In the genomic region with DNA sequence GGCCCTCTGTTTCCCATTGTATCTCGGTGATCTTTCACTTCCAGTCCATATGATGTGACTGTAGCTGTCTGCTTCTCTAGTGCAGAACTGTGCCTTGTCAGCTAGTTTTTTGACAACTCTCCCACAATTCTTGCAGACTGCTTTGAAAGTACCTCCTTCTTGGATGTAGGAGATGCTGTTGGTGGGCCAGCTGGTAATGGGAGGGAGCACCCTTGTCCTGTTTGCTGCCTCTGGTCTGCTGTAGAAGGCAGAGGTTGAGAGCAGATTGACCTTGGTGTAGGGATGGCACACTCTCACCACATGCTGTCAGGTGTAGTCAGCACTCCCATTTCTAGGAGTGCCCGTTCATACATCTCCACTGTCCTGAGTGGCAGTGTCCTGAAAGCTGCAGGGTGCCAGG, we compare ENCODE assay signal across 22 mouse cellular contexts. TPM values are rescaled to one million over a fixed set of nuclear protein-coding genes. Genes with fewer than 3 reads are reported as not detected.
A peak's percentile ranks its signal among the peaks of the same experiment; 100 is the strongest.
DNase-seq lines count a peak whose midpoint lies in the region; ATAC-seq and TF ChIP-seq lines count a peak whose summit lies in the region.
"Had no signal": no experiment of that assay in that cellular context is flagged by ENCODE, and none has a peak within 500 bp of the region (broad histone marks: within the 10 kb centered on the region; RNA-seq: fewer than 3 reads in every experiment).

No protein-coding gene starts in this region.

- no peaks in the 10 kb centered on the region for H3K79me2 ChIP-seq in myocyte (ENCODE audit: control insufficient read depth, insufficient read depth)

- H3K27ac ChIP-seq in liver, embryonic 13.5 days = peak overlapping the region; percentile 23; the same call in 1 of the 2 replicates
- H3K27ac ChIP-seq in liver, embryonic 12.5 days = no peak overlapping the region
- H3K27ac ChIP-seq in midbrain, embryonic 10.5 days (replicated peaks) = no peak overlapping the region
- H3K27ac ChIP-seq in midbrain, embryonic 15.5 days = no peak overlapping the region

- WGBS in liver, embryonic 13.5 days (ENCODE audit: insufficient replicate concordance) = 87% methylated on average over 2 of the region's 2 CpGs
- WGBS in liver, embryonic 12.5 days (ENCODE audit: insufficient replicate concordance) = 82% methylated on average over 2 of the region's 2 CpGs
- 91% methylated on average over 2 of the region's 2 CpGs for WGBS in midbrain, embryonic 10.5 days
- WGBS in midbrain, embryonic 15.5 days = 91% methylated on average over 2 of the region's 2 CpGs

- peaks cover 80% of the 10 kb centered on the region for H3K36me3 ChIP-seq in liver, embryonic 13.5 days
- peaks cover 88% of the 10 kb centered on the region for H3K36me3 ChIP-seq in liver, embryonic 12.5 days
- H3K36me3 ChIP-seq in midbrain, embryonic 10.5 days = peaks cover 77% of the 10 kb centered on the region
- H3K36me3 ChIP-seq in midbrain, embryonic 15.5 days (replicated peaks) = peaks cover 28% of the 10 kb centered on the region
- H3K36me3 ChIP-seq in myocyte (ENCODE audit: control insufficient read depth, insufficient read depth) = peaks cover 26% of the 10 kb centered on the region

- intact Hi-C loops in heart, postnatal 25 days (cut with DNase I) = no loop called here

- no peak overlapping the region for H3K9ac ChIP-seq in liver, embryonic 13.5 days
- no peak overlapping the region for H3K9ac ChIP-seq in liver, embryonic 12.5 days
- no peak overlapping the region for H3K9ac ChIP-seq in midbrain, embryonic 15.5 days

- TF ChIP-seq POLR2A in myocyte (IDR thresholded peaks at IDR 0.05; ENCODE audit: insufficient read length, low read depth) = no peak

- peak; percentile 83 for DNase-seq in heart, adult 11 months
- DNase-seq in heart, postnatal 25 days (ENCODE audit: low spot score) = no peak
- no peak for DNase-seq in liver, embryonic 13.5 days
- DNase-seq in midbrain, embryonic 10.5 days (ENCODE audit: low spot score) = peak; percentile 6
- no peak for DNase-seq in left cerebral cortex, adult 8-10 months (ENCODE audit: low spot score in 2 of 2)
- DNase-seq: adrenal gland, adult 2 months; adrenal gland, adult 8-10 months; adrenal gland, postnatal 10 days; adrenal gland, postnatal 14 days; adrenal gland, postnatal 25 days; adrenal gland, postnatal 36 days; B cell, adult 2 months; cerebellum, adult 11 months; cerebellum, adult 11-12 months had no signal

- H3K4me2 ChIP-seq in liver, embryonic 13.5 days = no peak overlapping the region
- H3K4me2 ChIP-seq in liver, embryonic 12.5 days = no peak overlapping the region
- H3K4me2 ChIP-seq in midbrain, embryonic 15.5 days = no peak overlapping the region
- H3K4me2 ChIP-seq in myocyte (ENCODE audit: low read depth) = no peak overlapping the region

- H3K27me3 ChIP-seq in liver, embryonic 13.5 days = no peaks in the 10 kb centered on the region
- H3K27me3 ChIP-seq in liver, embryonic 12.5 days (replicated peaks) = no peaks in the 10 kb centered on the region
- no peaks in the 10 kb centered on the region for H3K27me3 ChIP-seq in midbrain, embryonic 10.5 days (ENCODE audit: low read depth, poor library complexity, severe bottlenecking)
- H3K27me3 ChIP-seq in midbrain, embryonic 15.5 days (replicated peaks) = no peaks in the 10 kb centered on the region
- no peaks in the 10 kb centered on the region for H3K27me3 ChIP-seq in myocyte (ENCODE audit: control insufficient read depth, insufficient read depth, insufficient read length)
- H3K27me3 ChIP-seq: CH12.LX, Patski had no signal

- no peak overlapping the region for H3K4me3 ChIP-seq in liver, embryonic 13.5 days (replicated peaks)
- no peak overlapping the region for H3K4me3 ChIP-seq in liver, embryonic 12.5 days
- H3K4me3 ChIP-seq in midbrain, embryonic 10.5 days = no peak overlapping the region
- H3K4me3 ChIP-seq in midbrain, embryonic 15.5 days = no peak overlapping the region
- H3K4me3 ChIP-seq in myocyte = no peak overlapping the region

- ATAC-seq in liver, embryonic 13.5 days (ENCODE audit: low read depth) = no peak
- ATAC-seq in liver, embryonic 12.5 days = no peak
- no peak for ATAC-seq in midbrain, embryonic 15.5 days (replicated peaks)
- ATAC-seq: activated CD4-positive, CD25-positive, alpha-beta regulatory T cell, adult 4 months; CD4-positive, CD25-positive, alpha-beta regulatory T cell, adult 4 months; Patski had no signal

- H3ac ChIP-seq in myocyte (ENCODE audit: control insufficient read depth, insufficient read length) = no peak overlapping the region

- peaks cover 12% of the 10 kb centered on the region for H3K4me1 ChIP-seq in liver, embryonic 13.5 days (replicated peaks)
- H3K4me1 ChIP-seq in liver, embryonic 12.5 days = peaks cover 15% of the 10 kb centered on the region
- no peaks in the 10 kb centered on the region for H3K4me1 ChIP-seq in midbrain, embryonic 10.5 days
- H3K4me1 ChIP-seq in midbrain, embryonic 15.5 days = no peaks in the 10 kb centered on the region

- H3K9me3 ChIP-seq in liver, embryonic 13.5 days (replicated peaks) = no peaks in the 10 kb centered on the region
- no peaks in the 10 kb centered on the region for H3K9me3 ChIP-seq in liver, embryonic 12.5 days (replicated peaks)
- H3K9me3 ChIP-seq in midbrain, embryonic 10.5 days (replicated peaks) = no peaks in the 10 kb centered on the region
- no peaks in the 10 kb centered on the region for H3K9me3 ChIP-seq in midbrain, embryonic 15.5 days
- H3K9me3 ChIP-seq: G1E had no signal

TF ChIP-seq in myocyte, 11 proteins besides CTCF, POLR2A, EP300 and RAD21:
- no peak for TF ChIP-seq TCF12 (IDR thresholded peaks at IDR 0.05; ENCODE audit: insufficient read depth, poor library complexity, severe bottlenecking)
- no peak for TF ChIP-seq MYOG (IDR thresholded peaks at IDR 0.05; ENCODE audit: control insufficient read depth in 1 of 3, insufficient read depth in 1 of 3, insufficient read length in 2 of 3, low read depth in 2 of 3)
- TF ChIP-seq E2F4 (IDR thresholded peaks at IDR 0.05; ENCODE audit: insufficient read depth) = no peak
- peak; percentile 49 for TF ChIP-seq POLR2AphosphoS2 (IDR thresholded peaks at IDR 0.05; ENCODE audit: insufficient read length, low read depth)

RNA-seq across cellular contexts. Expression of gene Cluh, which starts 19.7 kb away (rescaled TPM):
- 100 to 1,000 TPM; 208 to 227 TPM for total RNA-seq in heart, postnatal 25 days (2021)
- polyA plus RNA-seq in liver, embryonic 13.5 days (2015; fragmentation: Nextera tagmentation; extraction: Ambion mirVana) = 24.6 and 32.2 TPM in 2 replicates
- polyA plus RNA-seq in liver, embryonic 12.5 days (2016; fragmentation: Nextera tagmentation; extraction: Ambion mirVana) = 49.6 and 50.1 TPM in 2 replicates
- 25.5 and 26.2 TPM in 2 replicates for polyA plus RNA-seq in midbrain, embryonic 10.5 days (2016; fragmentation: Nextera tagmentation; extraction: Ambion mirVana)
- 18.2 TPM in 2 replicates for polyA plus RNA-seq in midbrain, embryonic 15.5 days (2015; fragmentation: Nextera tagmentation; extraction: Ambion mirVana)
- polyA plus RNA-seq in myocyte (2012; fragmentation: generic; extraction: Trizol) = 62.3 TPM
- total RNA-seq in left cerebral cortex, adult 8-10 months (2022) = 10 to 100 TPM; 63.0 to 77.5 (median 73.7) TPM

RNA-seq across cellular contexts. Expression of gene Ccdc92b, which starts 49.6 kb away (rescaled TPM):
- under 1 TPM; 0.47 to 0.59 TPM for total RNA-seq in heart, postnatal 25 days (2021)
- 7.6 and 8.3 TPM in 2 replicates for polyA plus RNA-seq in liver, embryonic 13.5 days (2015; fragmentation: Nextera tagmentation; extraction: Ambion mirVana)
- 14.7 and 16.0 TPM in 2 replicates for polyA plus RNA-seq in liver, embryonic 12.5 days (2016; fragmentation: Nextera tagmentation; extraction: Ambion mirVana)
- 0.62 and 0.67 TPM in 2 replicates for polyA plus RNA-seq in midbrain, embryonic 10.5 days (2016; fragmentation: Nextera tagmentation; extraction: Ambion mirVana)
- polyA plus RNA-seq in midbrain, embryonic 15.5 days (2015; fragmentation: Nextera tagmentation; extraction: Ambion mirVana) = 3.3 and 4.0 TPM in 2 replicates
- polyA plus RNA-seq in myocyte (2012; fragmentation: generic; extraction: Trizol) = 0.06 TPM
- 10 to 100 TPM; 30.5 to 36.7 (median 32.7) TPM for total RNA-seq in left cerebral cortex, adult 8-10 months (2022)
- total RNA-seq: CH12.LX had no signal
- polyA plus RNA-seq: activated CD4-positive, CD25-positive, alpha-beta regulatory T cell, adult 4 months; CD4-positive, CD25-positive, alpha-beta regulatory T cell, adult 4 months; G1E had no signal

RNA-seq across cellular contexts. Expression of gene Pafah1b1, which starts 55.5 kb away (rescaled TPM):
- 100 to 1,000 TPM; 206 to 224 TPM for total RNA-seq in heart, postnatal 25 days (2021)
- 38.9 and 49.9 TPM in 2 replicates for polyA plus RNA-seq in liver, embryonic 13.5 days (2015; fragmentation: Nextera tagmentation; extraction: Ambion mirVana)
- 54.3 and 54.7 TPM in 2 replicates for polyA plus RNA-seq in liver, embryonic 12.5 days (2016; fragmentation: Nextera tagmentation; extraction: Ambion mirVana)
- 53.0 and 56.1 TPM in 2 replicates for polyA plus RNA-seq in midbrain, embryonic 10.5 days (2016; fragmentation: Nextera tagmentation; extraction: Ambion mirVana)
- polyA plus RNA-seq in midbrain, embryonic 15.5 days (2015; fragmentation: Nextera tagmentation; extraction: Ambion mirVana) = 45.0 and 47.9 TPM in 2 replicates
- 32.6 TPM for polyA plus RNA-seq in myocyte (2012; fragmentation: generic; extraction: Trizol)
- 100 to 1,000 TPM; 355 to 437 (median 395) TPM for total RNA-seq in left cerebral cortex, adult 8-10 months (2022)

RNA-seq across cellular contexts. Expression of gene Rap1gap2, which starts 58.3 kb away (rescaled TPM):
- 10 to 100 TPM; 85.8 to 86.8 TPM for total RNA-seq in heart, postnatal 25 days (2021)
- 0.77 and 0.82 TPM in 2 replicates for polyA plus RNA-seq in liver, embryonic 13.5 days (2015; fragmentation: Nextera tagmentation; extraction: Ambion mirVana)
- polyA plus RNA-seq in liver, embryonic 12.5 days (2016; fragmentation: Nextera tagmentation; extraction: Ambion mirVana) = 0.96 and 1.4 TPM in 2 replicates
- 0.88 and 2.1 TPM in 2 replicates for polyA plus RNA-seq in midbrain, embryonic 10.5 days (2016; fragmentation: Nextera tagmentation; extraction: Ambion mirVana)
- polyA plus RNA-seq in midbrain, embryonic 15.5 days (2015; fragmentation: Nextera tagmentation; extraction: Ambion mirVana) = 14.5 and 15.8 TPM in 2 replicates
- polyA plus RNA-seq in myocyte (2012; fragmentation: generic; extraction: Trizol) = 43.4 TPM
- total RNA-seq in left cerebral cortex, adult 8-10 months (2022) = 100 to 1,000 TPM; 154 to 168 (median 162) TPM

Comparison
In these comparisons a context has a peak if more than half of its experiments do, and no peak if none do; other contexts are left out.
1. DNase-seq: peak in heart, adult 11 months (single experiment) and midbrain, embryonic 10.5 days (single experiment); none in heart, postnatal 25 days (single experiment), liver, embryonic 13.5 days (single experiment) and left cerebral cortex, adult 8-10 months (0 of 2).